Mouse (Mus musculus) embryonic fibroblast, embryonic 13.5 days (primary cell): Measurements from ENCODE around the gene Mfsd4a.

Source experiments
- CTCF ChIP-seq: IDR thresholded peaks from 2 replicates; pipeline ENCODE4 v1.5.1; 2011; ENCODE audit warnings: mild to moderate bottlenecking, control low read depth, low read length, moderate library complexity, borderline replicate concordance; ENCODE audit not compliant: insufficient read depth
- POLR2A ChIP-seq: IDR thresholded peaks from 2 replicates; pipeline ENCODE4 v1.6.1; 2011; ENCODE audit warnings: low read depth, mild to moderate bottlenecking, control low read depth, low read length, moderate library complexity

DNA sequence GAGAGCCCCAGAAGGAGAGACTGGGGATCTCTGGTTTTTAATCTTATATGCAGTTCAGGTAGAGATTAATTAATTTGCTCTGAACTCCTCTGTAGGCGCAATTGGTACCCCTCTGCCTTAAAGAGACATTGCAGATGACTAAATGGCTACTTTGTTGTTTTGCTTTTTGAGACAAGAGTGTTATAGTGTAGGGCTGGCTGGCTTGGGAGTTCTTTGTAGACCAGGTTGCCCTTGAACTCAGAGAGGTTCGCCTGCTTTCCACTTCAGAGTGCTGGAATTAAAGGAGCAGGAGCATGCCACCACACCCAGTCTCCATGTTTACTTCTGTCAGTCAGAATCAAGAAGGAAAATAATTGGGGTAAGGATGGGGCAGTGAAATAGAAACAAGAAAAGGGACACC, 64.8 kb downstream of the Mfsd4a start:
- no peak for TF ChIP-seq CTCF
- no peak for TF ChIP-seq POLR2A
